38 mouse cellular contexts compared by ENCODE assay signal in the genomic region with DNA sequence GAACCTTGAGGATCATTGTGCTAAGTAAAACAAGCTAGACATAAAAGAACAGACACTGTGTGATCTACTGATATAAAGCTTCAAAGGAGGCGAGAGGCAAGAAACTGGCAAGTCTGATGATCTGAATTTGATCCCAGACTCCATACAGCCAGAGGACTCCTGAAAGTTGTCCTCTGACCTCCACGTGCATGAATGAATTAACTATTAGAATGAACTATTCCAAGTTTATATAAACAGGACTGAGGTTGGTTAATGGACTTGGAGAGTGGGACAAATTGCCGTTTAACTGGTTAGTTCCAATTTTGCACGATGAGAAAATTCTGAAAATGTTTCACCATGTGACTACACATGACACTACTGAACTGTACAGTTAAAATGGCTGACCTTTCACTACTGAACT. TPM values are rescaled to one million over a fixed set of nuclear protein-coding genes. Genes with fewer than 3 reads are reported as not detected.
"Had no signal": no experiment of that assay in that cellular context is flagged by ENCODE, and none has a peak within 500 bp of the region (broad histone marks: within the 10 kb centered on the region; RNA-seq: fewer than 3 reads in every experiment).

No protein-coding gene starts in this region.

- H3K4me3 ChIP-seq: embryonic facial prominence, embryonic 10.5 days; embryonic facial prominence, embryonic 12.5 days; embryonic facial prominence, embryonic 13.5 days; embryonic facial prominence, embryonic 15.5 days; erythroblast, embryonic 14.5 days; forebrain, embryonic 10.5 days; forebrain, embryonic 12.5 days; forebrain, embryonic 13.5 days; forebrain, embryonic 15.5 days; gastrocnemius, adult 2 months had no signal

- H3K4me2 ChIP-seq: embryonic facial prominence, embryonic 12.5 days; embryonic facial prominence, embryonic 13.5 days; embryonic facial prominence, embryonic 15.5 days; forebrain, embryonic 12.5 days; forebrain, embryonic 13.5 days; forebrain, embryonic 15.5 days had no signal

- H3K4me1 ChIP-seq: embryonic facial prominence, embryonic 10.5 days; embryonic facial prominence, embryonic 12.5 days; embryonic facial prominence, embryonic 13.5 days; embryonic facial prominence, embryonic 15.5 days had no signal

- H3K9ac ChIP-seq: embryonic facial prominence, embryonic 12.5 days; embryonic facial prominence, embryonic 13.5 days; embryonic facial prominence, embryonic 15.5 days; forebrain, embryonic 12.5 days; forebrain, embryonic 13.5 days; forebrain, embryonic 15.5 days; forebrain, postnatal 0 days had no signal

- H3K36me3 ChIP-seq: embryonic facial prominence, embryonic 10.5 days; embryonic facial prominence, embryonic 12.5 days; embryonic facial prominence, embryonic 13.5 days; embryonic facial prominence, embryonic 15.5 days; forebrain, embryonic 10.5 days; forebrain, embryonic 12.5 days; forebrain, embryonic 15.5 days had no signal

- H3K27ac ChIP-seq: embryonic facial prominence, embryonic 10.5 days; embryonic facial prominence, embryonic 12.5 days; embryonic facial prominence, embryonic 13.5 days; embryonic facial prominence, embryonic 15.5 days; forebrain, embryonic 10.5 days; forebrain, embryonic 12.5 days; forebrain, embryonic 13.5 days; forebrain, embryonic 15.5 days; gastrocnemius, adult 2 months had no signal

- H3K9me3 ChIP-seq: embryonic facial prominence, embryonic 10.5 days; embryonic facial prominence, embryonic 12.5 days; embryonic facial prominence, embryonic 13.5 days; embryonic facial prominence, embryonic 15.5 days; forebrain, embryonic 10.5 days; forebrain, embryonic 12.5 days; forebrain, embryonic 13.5 days; forebrain, embryonic 15.5 days had no signal

- DNase-seq: cerebellum, adult 2 months; cerebellum, adult 8-10 months; cerebellum, adult 9-10 months; cerebellum, adult 9-11 months; cerebellum, postnatal 10 days; cerebellum, postnatal 14 days; cerebellum, postnatal 25 days; cerebellum, postnatal 36 days; embryo, embryonic 11 days; forebrain, postnatal 0 days; gastrocnemius, adult 2 months; gastrocnemius, postnatal 10 days; gastrocnemius, postnatal 14 days; gastrocnemius, postnatal 25 days; gastrocnemius, postnatal 36 days; heart, adult 18-20 months had no signal

- H3K27me3 ChIP-seq: embryonic facial prominence, embryonic 12.5 days; embryonic facial prominence, embryonic 13.5 days; embryonic facial prominence, embryonic 15.5 days; forebrain, embryonic 12.5 days; forebrain, embryonic 13.5 days; forebrain, embryonic 15.5 days had no signal

RNA-seq across cellular contexts. Expression of gene Il18, which starts 5.7 kb away (rescaled TPM):
- polyA plus RNA-seq: erythroblast, embryonic 14.5 days had no signal

RNA-seq across cellular contexts. Expression of gene Bco2, which starts 6.0 kb away (rescaled TPM):
- total RNA-seq: common myeloid progenitor, adult 5-6 weeks had no signal
- polyA plus RNA-seq: erythroblast, embryonic 14.5 days had no signal

RNA-seq across cellular contexts. Expression of gene Tex12, which starts 12.2 kb away (rescaled TPM):
- total RNA-seq: common myeloid progenitor, adult 5-6 weeks; forebrain, postnatal 0 days; gastrocnemius, adult 18-20 months; gastrocnemius, adult 2 months; gastrocnemius, adult 8-10 months; gastrocnemius, postnatal 10 days; gastrocnemius, postnatal 14 days; gastrocnemius, postnatal 25 days; gastrocnemius, postnatal 36 days; gastrocnemius, postnatal 4 days; granulocyte monocyte progenitor cell, adult 5-6 weeks; heart, adult 18-20 months had no signal
- polyA plus RNA-seq: cerebellum, adult 2 months; cortical plate, adult 2 months; embryonic facial prominence, embryonic 10.5 days; embryonic facial prominence, embryonic 11.5 days; embryonic facial prominence, embryonic 12.5 days; embryonic facial prominence, embryonic 13.5 days; embryonic facial prominence, embryonic 14.5 days; embryonic facial prominence, embryonic 15.5 days; erythroblast, embryonic 14.5 days; forebrain, embryonic 10.5 days; forebrain, embryonic 11.5 days; forebrain, embryonic 13.5 days; forebrain, embryonic 14.5 days; forebrain, embryonic 16.5 days; frontal cortex, adult 2 months; gonadal fat pad, adult 2 months had no signal

RNA-seq across cellular contexts. Expression of gene Plet1, which starts 54.6 kb away (rescaled TPM):
- total RNA-seq: common myeloid progenitor, adult 5-6 weeks; forebrain, postnatal 0 days; gastrocnemius, adult 18-20 months; gastrocnemius, postnatal 10 days; gastrocnemius, postnatal 14 days; gastrocnemius, postnatal 25 days; gastrocnemius, postnatal 36 days; gastrocnemius, postnatal 4 days had no signal
- polyA plus RNA-seq: erythroblast, embryonic 14.5 days; forebrain, embryonic 11.5 days; forebrain, embryonic 13.5 days; forebrain, embryonic 15.5 days had no signal
